Mouse (Mus musculus) central nervous system, embryonic 11.5 days (tissue): Measurements from ENCODE around the gene Prdm10. TPM values are rescaled to one million over a fixed set of nuclear protein-coding genes. Genes with fewer than 3 reads are reported as not detected.

Source experiments
- polyA plus RNA-seq: library from polyadenylated mRNA; depleted of rRNA; stranded (reverse); fragments of >200 nt; gene quantifications from 2 replicates; pipeline ENCODE4 v1.2.3, GENCODE M21; 2012; rRNA removed

Prdm10 gene
- polyA plus RNA-seq: 22.4 and 22.8 TPM in 2 replicates

DNA sequence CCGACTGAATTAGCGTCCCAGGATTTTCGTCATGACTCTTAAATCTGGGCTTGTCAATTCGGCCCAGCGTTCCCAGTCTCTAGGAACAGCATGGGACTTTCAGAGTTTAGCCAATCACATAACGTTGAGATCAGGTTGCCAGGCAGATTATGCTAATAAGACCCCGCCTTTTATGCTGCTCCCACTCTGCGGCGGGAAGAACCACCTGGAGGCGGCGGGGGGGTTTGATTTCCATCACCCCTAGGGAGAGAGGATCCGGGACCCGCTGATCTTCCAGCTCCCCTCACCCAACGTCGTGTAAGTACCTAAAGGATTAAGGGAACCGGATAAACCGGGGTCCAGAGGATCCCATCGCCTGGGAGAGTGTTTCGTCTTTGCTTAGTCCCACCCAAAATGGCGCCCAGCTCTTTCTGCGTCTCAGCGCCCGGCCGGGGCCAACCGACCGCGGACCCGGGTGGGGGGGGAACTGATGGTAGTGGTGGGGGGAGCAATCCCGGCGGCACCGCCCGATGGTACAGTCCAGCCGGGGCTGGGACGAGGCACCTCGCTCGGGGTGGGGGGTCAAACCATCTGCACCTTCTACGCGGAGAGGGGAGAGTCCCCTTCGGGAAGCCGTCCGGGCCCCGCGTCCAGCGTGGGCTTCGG lies at the start of gene Prdm10:
Prdm10 (plus strand) TSS at position 173 of the 645 bp plus-strand sequence.

GRCm38 (mm10) chr9:31385947-31386354 lies 105.6 kb downstream of the Prdm10 start, which contains the start of gene Nfrkb:
TSS of gene Nfrkb (plus strand) at chr9:31386192.

Other genes starting within 250 kb of the Prdm10 start
- 6.3 and 9.4 TPM in 2 replicates for gene Zbtb44, start 249.9 kb upstream of the Prdm10 start, polyA plus RNA-seq
- gene St14, start 148.7 kb upstream of the Prdm10 start, polyA plus RNA-seq: 1.2 and 2.5 TPM in 2 replicates
- gene Aplp2, start 68.7 kb upstream of the Prdm10 start, polyA plus RNA-seq: 166 and 217 TPM in 2 replicates
- 21.7 and 30.1 TPM in 2 replicates for gene Nfrkb, start 105.7 kb downstream of the Prdm10 start, polyA plus RNA-seq
- 0.04 TPM in 1 of 2 replicates, not detected in the other for gene Tmem45b, start 183.9 kb downstream of the Prdm10 start, polyA plus RNA-seq